Mouse (Mus musculus): ENCODE data around the gene Aasdh.

Aasdh gene

DNA sequence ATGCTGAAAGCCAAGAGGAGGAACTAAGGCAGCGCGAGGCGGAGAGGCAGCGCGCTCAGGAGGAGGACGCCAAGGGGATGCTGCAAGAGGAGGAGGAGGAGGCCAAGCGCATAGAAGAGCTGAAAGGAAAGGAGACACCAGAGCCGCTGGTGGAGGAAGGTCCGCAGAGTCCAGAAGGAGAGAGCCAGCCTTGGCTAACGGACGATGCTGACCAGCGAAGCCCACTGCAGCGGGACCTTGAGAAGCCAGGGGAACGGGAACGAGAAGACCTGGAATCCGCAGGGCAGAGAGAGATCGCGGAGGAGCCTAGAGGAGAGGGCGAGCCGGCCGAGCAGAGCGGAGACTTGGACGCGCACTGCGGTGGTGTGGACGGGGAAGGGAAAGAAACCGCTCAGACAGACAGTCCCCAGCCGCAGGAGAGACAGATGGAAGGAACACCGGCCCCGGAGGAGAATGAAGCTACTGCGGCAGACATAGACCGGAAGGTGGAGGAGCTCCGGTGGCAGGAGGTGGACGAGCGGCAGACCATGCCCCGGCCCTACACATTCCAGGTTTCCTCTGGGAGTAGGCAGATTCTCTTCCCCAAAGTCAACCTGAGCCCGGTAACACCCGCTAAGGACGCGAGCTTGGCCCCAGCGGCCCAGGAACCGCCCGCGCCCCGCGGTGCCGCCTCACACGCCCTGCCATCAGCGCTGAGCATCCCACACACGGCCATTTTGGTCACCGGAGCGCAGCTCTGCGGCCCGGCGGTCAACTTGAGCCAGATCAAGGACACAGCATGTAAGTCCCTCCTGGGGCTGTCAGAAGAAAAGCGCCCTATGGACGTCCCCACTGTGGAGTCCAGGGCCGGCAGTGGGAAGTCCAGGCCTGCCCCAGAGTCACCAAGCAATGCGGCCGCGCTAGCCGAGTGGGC is 48.0 kb downstream of the Aasdh start:
- H3K4me3 ChIP-seq (replicated peaks; ENCODE audit: low read length): peak overlapping the region; percentile 67
- peaks cover 50% of the 10 kb centered on the region for H3K4me1 ChIP-seq (replicated peaks; ENCODE audit: low read depth, low read length)

DNA sequence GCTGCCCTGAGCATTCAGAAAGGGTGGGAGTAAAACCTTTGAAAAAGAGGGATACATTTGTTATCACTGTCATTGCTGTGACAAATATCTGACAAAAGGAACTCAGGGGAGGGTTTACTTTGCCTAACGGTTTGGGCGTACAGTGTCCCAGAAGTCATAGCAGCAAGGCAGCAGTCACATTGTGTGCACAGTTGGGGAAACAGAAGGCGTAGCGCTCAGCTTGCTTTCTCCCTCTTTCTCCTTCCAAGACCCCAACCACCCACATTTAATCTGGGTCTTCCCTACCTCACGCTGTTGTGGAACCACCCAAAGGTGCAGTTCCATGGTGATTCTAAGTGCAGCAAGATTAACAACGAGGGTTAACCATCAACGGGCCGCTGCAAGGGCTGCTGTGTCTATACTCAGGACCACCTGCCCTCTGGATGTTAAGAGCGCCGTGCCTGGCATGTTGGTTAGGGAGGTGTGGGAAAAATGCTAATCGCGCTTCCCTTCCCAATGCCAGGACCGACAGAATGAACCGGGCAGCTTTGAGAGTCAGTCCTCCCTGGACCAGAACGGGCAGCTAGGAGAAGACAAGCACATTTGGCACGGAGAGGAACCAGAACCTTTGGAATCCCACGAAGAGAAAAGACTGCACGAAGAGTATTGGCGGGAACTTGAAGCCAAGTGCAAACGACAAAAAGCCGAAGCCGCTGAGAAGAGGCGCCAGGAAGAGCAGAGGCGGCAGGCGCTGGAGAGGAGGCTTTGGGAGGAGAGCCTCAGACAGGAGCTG is 49.3 kb downstream of the Aasdh start:
- H3K4me1 ChIP-seq (replicated peaks; ENCODE audit: low read depth, low read length): peaks cover 48% of the 10 kb centered on the region
- no peaks in the 10 kb centered on the region for H3K9me3 ChIP-seq (ENCODE audit: low read length)
- TF ChIP-seq NANOG (IDR thresholded peaks at IDR 0.05; ENCODE audit: borderline replicate concordance, low read length) (no peak), CTCF (conservative IDR thresholded peaks at IDR 0.05; ENCODE audit: low read length) (no peak), POU5F1 (IDR thresholded peaks at IDR 0.05; ENCODE audit: borderline replicate concordance, low read length) (no peak)
- H3K27me3 ChIP-seq (ENCODE audit: insufficient read depth, low read length): peaks cover 66% of the 10 kb centered on the region
- H3K4me3 ChIP-seq (replicated peaks; ENCODE audit: low read length): peak overlapping the region; percentile 67
- no peaks in the 10 kb centered on the region for H3K36me3 ChIP-seq (ENCODE audit: insufficient read depth, low read length)

More for the DNA sequence above, 48.0 kb downstream of the Aasdh start:
- no peaks in the 10 kb centered on the region for H3K36me3 ChIP-seq (ENCODE audit: insufficient read depth, low read length)
- peaks cover 68% of the 10 kb centered on the region for H3K27me3 ChIP-seq (ENCODE audit: insufficient read depth, low read length)
- TF ChIP-seq CTCF (conservative IDR thresholded peaks at IDR 0.05; ENCODE audit: low read length): no peak
- TF ChIP-seq POU5F1 (IDR thresholded peaks at IDR 0.05; ENCODE audit: borderline replicate concordance, low read length): no peak
- TF ChIP-seq NANOG (IDR thresholded peaks at IDR 0.05; ENCODE audit: borderline replicate concordance, low read length): no peak
- no peaks in the 10 kb centered on the region for H3K9me3 ChIP-seq (ENCODE audit: low read length)

DNA sequence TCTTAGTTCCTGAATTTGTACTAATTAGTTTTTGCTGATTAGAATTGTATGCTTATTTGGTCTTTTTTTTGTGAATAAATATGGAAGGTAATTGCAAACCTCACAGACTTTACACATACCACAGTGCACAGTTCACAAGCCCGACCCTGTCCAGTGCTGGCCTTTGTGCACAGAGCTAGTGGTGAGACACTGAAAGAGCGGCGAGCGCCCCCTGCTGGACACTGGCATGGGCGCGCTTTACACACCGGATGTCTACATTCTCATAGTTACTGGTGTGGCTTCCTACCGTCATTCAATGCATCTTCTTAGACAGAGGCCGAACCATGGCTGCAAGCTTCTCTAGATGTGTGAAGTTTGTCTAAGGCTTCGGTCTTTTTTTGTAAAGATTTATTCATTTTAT is 51.8 kb downstream of the Aasdh start:
- peak; percentile 76 for TF ChIP-seq CTCF (conservative IDR thresholded peaks at IDR 0.05; ENCODE audit: low read length)
- no peak for TF ChIP-seq NANOG (IDR thresholded peaks at IDR 0.05; ENCODE audit: borderline replicate concordance, low read length)
- no peak for TF ChIP-seq POU5F1 (IDR thresholded peaks at IDR 0.05; ENCODE audit: borderline replicate concordance, low read length)
- no peaks in the 10 kb centered on the region for H3K9me3 ChIP-seq (ENCODE audit: low read length)
- H3K4me3 ChIP-seq (replicated peaks; ENCODE audit: low read length): no peak overlapping the region
- no peaks in the 10 kb centered on the region for H3K36me3 ChIP-seq (ENCODE audit: insufficient read depth, low read length)
- peaks cover 43% of the 10 kb centered on the region for H3K27me3 ChIP-seq (ENCODE audit: insufficient read depth, low read length)
- H3K4me1 ChIP-seq (replicated peaks; ENCODE audit: low read depth, low read length): peaks cover 50% of the 10 kb centered on the region

DNA sequence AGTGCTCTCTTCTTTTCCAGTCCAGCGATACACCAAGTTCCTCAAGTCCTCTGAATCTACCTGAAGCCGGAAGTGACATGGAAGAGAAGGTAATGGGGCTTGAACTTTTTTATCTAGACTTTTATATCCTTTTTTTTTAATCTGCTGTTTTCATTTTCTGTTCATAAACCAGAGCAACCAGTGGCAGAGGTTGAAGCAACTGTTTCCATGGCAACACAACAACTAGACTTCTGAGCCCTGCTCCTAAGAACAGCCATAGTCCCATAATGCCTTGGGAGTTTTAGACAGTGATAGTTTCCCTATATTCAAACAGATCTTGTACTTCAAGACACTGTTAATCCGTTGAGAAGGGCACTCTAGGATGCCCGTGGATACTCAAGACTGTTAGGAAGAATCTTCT is 54.0 kb downstream of the Aasdh start:
- Histone ChIP-seq H3K4me1 (replicated peaks; ENCODE audit: low read depth, low read length) (peaks cover 28% of the 10 kb centered on the region), H3K36me3 (ENCODE audit: insufficient read depth, low read length) (no peaks in the 10 kb centered on the region), H3K27me3 (ENCODE audit: insufficient read depth, low read length) (peaks cover 26% of the 10 kb centered on the region), H3K9me3 (ENCODE audit: low read length) (no peaks in the 10 kb centered on the region), H3K4me3 (replicated peaks; ENCODE audit: low read length) (no peak overlapping the region)
- TF ChIP-seq CTCF (conservative IDR thresholded peaks at IDR 0.05; ENCODE audit: low read length) (no peak), NANOG (IDR thresholded peaks at IDR 0.05; ENCODE audit: borderline replicate concordance, low read length) (no peak), POU5F1 (IDR thresholded peaks at IDR 0.05; ENCODE audit: borderline replicate concordance, low read length) (no peak)

DNA sequence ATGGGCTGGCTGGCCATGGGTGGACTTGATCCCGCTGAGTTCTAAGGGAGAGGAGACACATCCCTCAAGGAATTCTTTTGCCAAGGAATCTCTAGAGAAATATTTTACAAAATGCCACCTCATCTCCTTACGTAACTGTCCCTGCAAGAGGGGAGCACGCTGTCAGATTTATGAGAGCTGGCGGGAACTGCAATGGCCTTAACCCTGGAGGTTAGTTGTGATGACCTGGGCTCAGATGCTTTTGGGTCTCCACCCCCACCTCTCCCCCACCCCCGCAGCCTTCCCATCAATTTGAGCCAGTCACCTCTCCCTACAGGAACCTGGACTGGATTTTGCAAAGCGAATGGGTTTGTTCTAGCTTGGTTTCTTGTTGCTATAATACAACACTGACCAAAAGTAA is 58.2 kb downstream of the Aasdh start:
- Histone ChIP-seq H3K4me3 (replicated peaks; ENCODE audit: low read length) (no peak overlapping the region), H3K9me3 (ENCODE audit: low read length) (no peaks in the 10 kb centered on the region), H3K27me3 (ENCODE audit: insufficient read depth, low read length) (peaks cover 10% of the 10 kb centered on the region; the same call in 1 of the 2 replicates), H3K36me3 (ENCODE audit: insufficient read depth, low read length) (no peaks in the 10 kb centered on the region), H3K4me1 (replicated peaks; ENCODE audit: low read depth, low read length) (peaks cover 15% of the 10 kb centered on the region)
- TF ChIP-seq POU5F1 (IDR thresholded peaks at IDR 0.05; ENCODE audit: borderline replicate concordance, low read length): no peak
- TF ChIP-seq NANOG (IDR thresholded peaks at IDR 0.05; ENCODE audit: borderline replicate concordance, low read length): no peak
- TF ChIP-seq CTCF (conservative IDR thresholded peaks at IDR 0.05; ENCODE audit: low read length): no peak

DNA sequence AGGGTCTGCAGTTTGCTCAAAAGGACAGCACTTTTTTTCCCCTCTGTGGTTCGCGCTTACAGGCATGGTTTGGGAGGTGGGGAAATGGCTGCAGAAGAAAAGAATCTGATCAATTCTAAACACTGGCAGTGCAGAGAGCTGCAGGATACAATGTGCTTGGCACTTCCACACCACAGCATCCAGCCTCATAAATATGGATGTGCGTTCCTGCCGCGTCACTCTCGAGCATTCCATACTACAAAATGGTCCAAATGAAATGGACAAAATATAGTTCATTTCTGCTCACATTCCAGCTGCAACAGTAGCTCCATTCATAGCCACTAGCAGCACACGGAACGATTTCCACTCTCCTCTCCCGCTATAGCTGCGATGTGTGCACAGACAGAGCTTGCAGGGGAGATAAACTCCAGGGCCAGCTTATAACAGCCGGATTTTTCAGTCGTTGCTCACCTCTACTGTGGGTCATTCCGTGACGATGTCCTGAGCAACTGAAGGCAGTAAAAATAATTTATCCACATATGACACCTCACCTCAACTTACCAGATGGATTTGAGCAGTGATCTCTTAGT is 60.6 kb downstream of the Aasdh start:
- Histone ChIP-seq H3K4me1 (replicated peaks; ENCODE audit: low read depth, low read length) (peaks cover 15% of the 10 kb centered on the region), H3K4me3 (replicated peaks; ENCODE audit: low read length) (no peak overlapping the region), H3K9me3 (ENCODE audit: low read length) (no peaks in the 10 kb centered on the region), H3K27me3 (ENCODE audit: insufficient read depth, low read length) (peaks cover 10% of the 10 kb centered on the region; the same call in 1 of the 2 replicates), H3K36me3 (ENCODE audit: insufficient read depth, low read length) (no peaks in the 10 kb centered on the region)
- TF ChIP-seq CTCF (conservative IDR thresholded peaks at IDR 0.05; ENCODE audit: low read length) (no peak), POU5F1 (IDR thresholded peaks at IDR 0.05; ENCODE audit: borderline replicate concordance, low read length) (no peak), NANOG (IDR thresholded peaks at IDR 0.05; ENCODE audit: borderline replicate concordance, low read length) (no peak)

DNA sequence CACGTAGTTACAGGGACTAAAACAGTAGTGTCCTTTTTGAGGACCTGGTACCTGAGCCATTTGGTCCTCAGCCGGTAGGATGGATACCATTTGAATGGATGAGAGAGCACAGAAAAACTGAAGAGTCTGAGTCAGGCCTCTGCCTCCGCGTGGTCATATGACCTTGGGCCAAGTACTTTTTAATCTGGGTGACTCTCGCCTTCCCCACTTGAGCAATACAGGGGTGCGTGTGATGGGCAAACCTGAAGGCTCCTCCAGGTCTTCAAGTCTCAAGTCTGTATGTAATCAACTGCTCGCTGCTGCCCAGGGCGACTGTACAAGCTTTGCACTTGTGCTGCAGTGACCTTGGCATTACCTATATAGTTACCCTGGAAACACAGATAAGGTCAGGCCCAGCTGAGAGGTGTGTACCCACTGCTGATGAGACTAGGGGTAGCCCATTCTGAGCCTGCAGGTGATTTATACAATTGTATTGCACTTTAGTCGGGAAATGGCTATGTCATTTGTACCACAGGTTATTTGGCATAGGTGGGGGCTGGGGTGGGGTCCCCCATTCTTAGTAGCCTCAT is 61.4 kb downstream of the Aasdh start:
- Histone ChIP-seq H3K4me1 (replicated peaks; ENCODE audit: low read depth, low read length) (peaks cover 15% of the 10 kb centered on the region), H3K36me3 (ENCODE audit: insufficient read depth, low read length) (no peaks in the 10 kb centered on the region), H3K27me3 (ENCODE audit: insufficient read depth, low read length) (peaks cover 10% of the 10 kb centered on the region; the same call in 1 of the 2 replicates), H3K9me3 (ENCODE audit: low read length) (no peaks in the 10 kb centered on the region), H3K4me3 (replicated peaks; ENCODE audit: low read length) (no peak overlapping the region)
- TF ChIP-seq NANOG (IDR thresholded peaks at IDR 0.05; ENCODE audit: borderline replicate concordance, low read length) (no peak), CTCF (conservative IDR thresholded peaks at IDR 0.05; ENCODE audit: low read length) (no peak), POU5F1 (IDR thresholded peaks at IDR 0.05; ENCODE audit: borderline replicate concordance, low read length) (no peak)

DNA sequence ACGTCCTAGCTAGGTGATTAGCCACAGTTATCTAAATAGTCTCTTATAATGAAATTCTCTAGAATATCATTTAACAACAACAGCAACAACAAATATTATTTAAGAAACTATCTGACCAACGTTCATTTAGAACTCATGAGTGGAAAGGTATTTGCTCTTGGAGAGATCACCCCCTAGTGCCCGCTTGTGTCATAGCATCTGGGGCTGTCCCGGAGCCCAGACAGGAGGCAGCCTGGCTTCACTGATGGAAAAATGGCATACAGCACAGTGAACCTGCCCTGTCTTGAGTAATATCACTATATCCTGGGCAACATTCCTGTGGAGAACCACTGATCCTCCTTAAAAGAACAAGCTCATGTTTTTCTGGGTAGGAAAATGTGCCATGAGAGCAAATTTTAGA is 61.9 kb downstream of the Aasdh start:
- Histone ChIP-seq H3K9me3 (ENCODE audit: low read length) (no peaks in the 10 kb centered on the region), H3K36me3 (ENCODE audit: insufficient read depth, low read length) (no peaks in the 10 kb centered on the region), H3K4me3 (replicated peaks; ENCODE audit: low read length) (no peak overlapping the region), H3K4me1 (replicated peaks; ENCODE audit: low read depth, low read length) (peaks cover 15% of the 10 kb centered on the region), H3K27me3 (ENCODE audit: insufficient read depth, low read length) (peaks cover 10% of the 10 kb centered on the region; the same call in 1 of the 2 replicates)
- TF ChIP-seq CTCF (conservative IDR thresholded peaks at IDR 0.05; ENCODE audit: low read length) (peak; percentile 87), POU5F1 (IDR thresholded peaks at IDR 0.05; ENCODE audit: borderline replicate concordance, low read length) (no peak)

Measured in E14TG2a.4 (cell line).